Mouse (Mus musculus) cerebellum, adult 11-12 months (tissue): ENCODE data around the gene Eif3a.

Experiments
- DNase-seq: peaks from one replicate; pipeline ENCODE4 v3.0.0; 2022

Gene Eif3a

DNA sequence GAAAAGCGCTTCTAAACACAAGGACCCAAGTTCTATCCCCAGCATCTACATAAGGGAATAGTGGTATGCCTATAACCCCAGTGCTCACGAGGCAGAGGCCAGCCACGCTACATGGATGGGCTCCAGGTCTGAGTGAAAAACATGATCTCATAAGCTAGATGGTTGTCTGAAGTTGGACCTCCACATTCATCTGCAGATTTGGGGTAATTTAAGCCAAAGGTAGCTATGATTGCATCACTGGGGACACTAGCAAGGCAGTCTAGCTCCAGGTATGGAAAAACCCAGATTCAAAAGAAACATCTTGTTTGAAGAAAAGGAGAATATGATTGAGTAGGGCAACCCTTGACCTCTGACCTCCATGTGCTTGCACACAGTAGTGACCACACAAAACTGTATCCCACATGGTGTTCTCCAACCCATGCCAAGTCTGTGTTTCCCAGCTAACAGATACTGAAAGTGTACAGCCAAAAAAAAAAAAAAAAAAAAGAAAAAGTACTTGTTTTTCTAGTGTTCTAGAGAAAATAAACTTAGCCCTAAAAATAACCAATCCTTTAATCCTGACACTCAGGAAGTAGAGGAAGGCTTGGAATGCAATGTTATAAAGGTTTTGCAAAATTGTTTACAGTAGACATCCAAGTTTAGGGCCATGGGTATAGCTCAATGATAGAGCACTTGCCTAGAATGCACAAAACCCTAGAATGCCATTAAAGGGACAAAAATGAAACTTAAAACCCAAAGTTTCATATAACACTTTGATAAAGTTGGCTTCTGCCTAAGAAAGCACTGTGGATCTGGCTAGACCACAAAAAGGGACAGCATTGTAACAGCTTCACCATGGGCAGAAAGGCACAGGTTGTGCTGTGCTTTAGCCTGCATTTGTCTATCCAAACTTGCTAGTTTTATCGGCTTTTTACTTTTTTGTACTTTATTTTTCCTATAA lies 31.3 kb downstream of the Eif3a start:
- DNase-seq, result no peak

DNA sequence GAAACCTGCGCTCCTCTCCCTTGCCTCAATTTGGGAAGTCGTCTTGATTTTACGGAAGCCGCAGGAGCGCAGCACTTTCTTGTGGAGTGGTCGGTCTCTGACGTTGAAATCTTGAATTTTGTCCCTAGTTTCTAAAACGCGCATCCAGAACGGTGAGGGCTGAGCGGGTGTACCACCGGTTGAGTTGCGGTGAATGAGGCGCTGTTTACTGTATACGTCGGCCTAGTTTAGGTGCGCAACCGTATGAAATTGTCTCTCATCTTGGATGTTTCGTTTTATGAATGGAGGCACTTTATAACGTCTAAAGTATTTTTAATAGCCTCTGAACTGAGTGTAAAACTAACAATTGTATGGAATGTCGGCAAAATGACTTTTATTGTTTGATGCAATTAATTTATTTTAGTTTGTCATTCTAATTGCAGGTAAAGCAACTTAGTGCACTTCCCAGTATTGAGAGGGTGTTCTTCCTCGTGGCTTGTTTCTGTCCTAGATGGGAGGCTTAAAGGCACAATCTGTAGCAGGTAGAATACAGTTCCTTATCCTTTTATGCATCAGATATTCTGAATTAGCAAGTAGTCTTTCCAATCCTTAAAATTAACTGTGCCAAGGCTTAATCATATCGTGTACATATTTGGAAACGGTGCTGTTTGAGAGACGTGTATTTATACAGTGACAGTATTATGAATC lies 33.2 kb downstream of the Eif3a start:
- DNase-seq, result no peak

DNA sequence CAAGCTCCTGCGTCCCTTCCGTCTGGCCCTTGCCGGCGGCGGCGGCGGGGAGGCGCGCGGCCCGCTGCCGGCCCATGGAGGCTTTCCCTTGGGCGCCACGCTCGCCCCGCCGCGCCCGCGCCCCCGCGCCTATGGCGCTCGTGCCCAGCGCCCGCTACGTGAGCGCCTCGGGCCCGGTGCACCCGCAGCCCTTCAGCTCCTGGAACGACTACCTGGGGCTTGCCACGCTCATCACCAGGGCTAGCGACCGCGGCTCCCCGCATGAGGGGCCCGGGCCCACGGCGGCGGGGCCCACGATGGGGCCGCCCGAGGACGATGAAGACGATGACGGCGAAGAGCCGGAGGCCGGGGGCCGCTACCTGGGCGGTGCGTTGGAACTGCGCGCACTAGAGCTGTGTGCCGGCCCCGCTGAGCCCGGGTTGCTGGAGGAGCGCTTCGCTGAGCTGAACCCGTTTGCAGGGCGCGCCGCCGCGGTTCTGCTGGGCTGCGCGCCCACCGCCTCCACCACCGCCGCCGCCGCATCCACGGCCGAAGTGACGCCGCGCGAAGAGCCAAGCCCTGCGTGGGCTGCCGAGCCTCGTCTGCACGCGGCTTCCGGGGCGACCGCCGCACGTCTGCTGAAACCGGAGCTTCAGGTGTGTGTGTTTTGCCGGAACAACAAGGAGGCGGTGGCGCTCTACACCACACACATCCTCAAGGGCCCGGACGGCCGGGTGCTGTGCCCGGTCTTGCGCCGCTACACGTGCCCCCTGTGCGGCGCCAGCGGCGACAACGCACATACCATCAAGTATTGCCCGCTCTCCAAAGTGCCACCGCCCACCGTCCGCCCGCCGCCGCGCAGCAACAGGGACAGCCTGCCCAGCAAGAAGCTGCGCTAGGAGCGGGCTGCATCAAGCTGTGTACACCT lies 34.0 kb downstream of the Eif3a start:
- peak; percentile 69 for DNase-seq

DNA sequence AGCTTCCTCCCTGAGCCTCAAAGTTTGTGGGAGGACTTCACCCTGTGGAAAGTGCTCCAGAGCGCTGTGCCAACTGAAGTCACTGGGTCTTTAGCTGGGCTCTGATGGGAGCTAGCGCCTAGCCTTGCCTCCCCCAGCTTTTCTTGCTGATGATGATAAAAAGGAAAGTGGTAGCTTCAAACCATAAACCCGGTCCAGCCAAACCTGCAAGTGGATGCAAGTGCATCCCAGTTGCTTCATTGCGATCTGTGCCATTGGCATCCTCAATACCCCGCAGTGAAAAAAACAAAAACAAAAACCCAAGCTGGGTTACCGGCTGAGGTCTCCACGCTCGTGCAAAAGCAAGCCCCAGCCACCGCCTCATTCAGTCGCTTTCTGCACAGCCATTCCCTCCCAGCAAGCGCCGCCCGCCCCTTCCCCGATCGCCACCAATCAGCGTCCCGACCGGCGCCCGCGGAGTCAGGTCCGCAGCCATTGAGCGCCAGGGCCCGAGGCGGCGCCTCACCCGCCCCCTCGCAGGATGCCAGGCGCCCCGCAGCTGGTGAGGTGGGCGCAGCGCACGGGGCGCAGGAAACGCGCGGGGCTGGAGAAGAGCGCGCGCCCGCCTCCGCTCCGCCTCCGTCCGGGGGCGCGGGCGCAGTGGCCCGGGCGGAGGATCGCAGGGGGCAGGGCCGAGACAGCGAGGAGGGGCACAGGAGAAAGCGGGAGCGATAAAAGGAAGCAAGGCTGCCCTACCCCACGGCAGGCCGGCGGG lies 34.8 kb downstream of the Eif3a start, which contains the start of gene Nanos1:
TSS of gene Nanos1 (plus strand) at position 550 of the 754 bp plus-strand sequence.
- peak; percentile 90 for DNase-seq

DNA sequence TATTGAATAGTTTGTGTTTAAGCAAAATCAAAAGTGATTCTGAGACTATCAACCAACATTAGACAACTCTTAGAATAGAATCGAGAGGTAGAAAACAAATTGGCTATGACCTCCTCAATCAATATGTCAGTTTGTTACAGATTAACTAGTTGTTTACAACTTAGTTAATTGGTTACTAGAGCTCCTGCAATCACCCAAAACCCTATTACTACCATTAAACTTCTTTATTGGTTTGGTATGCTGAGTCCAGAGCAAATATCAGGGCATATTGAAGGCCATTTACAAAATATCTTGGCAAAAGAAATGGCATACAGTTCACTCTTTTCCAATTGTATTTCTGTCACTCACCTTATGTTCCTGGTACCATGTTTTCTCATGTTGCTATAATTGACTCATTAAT lies 42.7 kb downstream of the Eif3a start:
- no peak for DNase-seq

DNA sequence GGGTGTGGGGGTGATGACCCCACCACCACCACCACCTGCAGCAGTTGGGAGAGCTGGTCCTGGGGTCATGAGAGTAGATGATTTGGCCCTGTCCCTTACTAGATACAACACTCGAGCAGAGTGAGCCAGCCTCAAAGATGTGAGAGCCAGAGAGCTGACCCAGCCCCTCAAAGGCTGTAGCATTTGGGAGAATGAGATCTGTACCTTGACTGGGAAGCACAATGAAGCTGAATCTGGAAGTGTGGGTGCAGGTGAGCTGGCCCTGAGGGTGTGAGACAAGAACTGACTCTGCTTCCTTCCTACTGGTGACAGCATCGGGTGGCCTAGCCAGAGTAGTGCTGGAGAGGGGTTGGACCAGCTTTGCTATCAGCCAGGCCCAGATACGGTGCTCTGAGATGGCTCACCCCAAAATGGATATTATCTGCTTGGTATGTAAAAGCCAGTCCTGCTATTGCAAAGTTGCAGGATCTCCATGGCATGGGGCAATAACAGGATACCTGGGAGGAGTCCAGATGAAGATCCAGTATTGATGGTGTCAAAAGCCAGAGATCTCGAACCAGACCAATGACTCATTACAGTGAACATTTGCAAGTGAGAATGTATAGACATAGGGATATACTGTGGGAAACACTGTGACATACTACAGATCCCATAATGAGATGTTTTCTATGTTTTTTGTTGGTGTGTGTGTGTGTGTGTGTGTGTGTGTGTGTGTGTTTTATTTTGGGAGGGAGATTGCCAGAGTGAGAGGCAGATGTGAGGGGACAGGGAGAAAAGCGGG lies 46.5 kb downstream of the Eif3a start:
- no peak for DNase-seq

DNA sequence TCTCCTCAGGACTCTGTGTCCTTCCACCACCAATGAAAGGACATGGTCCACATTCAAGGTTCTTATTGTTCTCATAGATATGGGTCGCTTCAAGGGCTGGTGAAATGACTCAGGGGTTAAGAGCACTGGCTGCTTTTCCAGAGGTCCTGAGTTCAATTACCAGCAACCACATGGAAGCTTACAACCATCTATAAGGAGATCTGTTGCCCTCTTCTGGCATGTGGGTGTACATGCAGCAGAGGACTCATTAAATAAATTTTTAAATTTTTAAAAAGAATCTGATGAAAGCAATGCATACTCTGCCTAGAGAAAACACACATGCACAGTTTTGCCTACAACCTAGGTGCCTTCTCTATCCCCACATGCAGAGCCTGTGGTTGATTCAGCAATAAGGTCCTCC lies 49.9 kb downstream of the Eif3a start:
- DNase-seq, result no peak

DNA sequence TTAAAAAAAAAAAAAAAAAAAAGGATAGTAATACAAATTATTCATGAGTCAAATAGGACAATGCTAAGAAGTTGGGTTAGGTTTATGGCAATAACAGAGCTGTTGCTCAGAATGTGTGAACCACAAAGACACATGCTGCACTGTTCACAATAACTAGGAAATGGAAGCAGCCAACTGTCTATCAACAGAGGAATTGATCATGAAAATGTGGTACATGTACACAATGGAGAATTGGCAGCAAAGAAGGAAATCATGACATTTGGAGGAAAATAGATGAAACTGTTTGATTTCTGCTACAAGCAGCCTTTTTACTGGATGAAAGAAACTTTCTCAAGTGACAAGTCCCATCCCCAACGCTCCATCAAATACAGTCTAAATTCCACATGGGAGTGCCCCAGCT lies 58.5 kb downstream of the Eif3a start:
- no peak for DNase-seq

DNA sequence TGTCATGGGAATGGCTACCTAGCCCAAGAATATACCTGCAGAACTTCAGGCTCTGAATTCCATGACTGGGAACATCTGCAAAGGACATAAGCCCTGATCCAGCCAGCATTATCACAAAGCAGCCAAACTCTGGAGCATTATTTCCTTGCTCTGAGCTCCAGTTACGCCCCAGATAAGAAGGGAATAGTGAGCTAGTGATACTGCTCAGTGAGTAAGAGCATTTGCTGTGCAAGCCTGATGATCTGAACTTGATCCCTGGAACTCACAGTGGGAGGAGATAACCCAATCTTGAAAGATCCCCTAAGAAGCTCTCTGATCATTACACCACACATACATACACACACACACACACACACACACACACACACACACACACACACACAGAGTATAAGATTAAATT lies 59.2 kb downstream of the Eif3a start:
- no peak for DNase-seq

DNA sequence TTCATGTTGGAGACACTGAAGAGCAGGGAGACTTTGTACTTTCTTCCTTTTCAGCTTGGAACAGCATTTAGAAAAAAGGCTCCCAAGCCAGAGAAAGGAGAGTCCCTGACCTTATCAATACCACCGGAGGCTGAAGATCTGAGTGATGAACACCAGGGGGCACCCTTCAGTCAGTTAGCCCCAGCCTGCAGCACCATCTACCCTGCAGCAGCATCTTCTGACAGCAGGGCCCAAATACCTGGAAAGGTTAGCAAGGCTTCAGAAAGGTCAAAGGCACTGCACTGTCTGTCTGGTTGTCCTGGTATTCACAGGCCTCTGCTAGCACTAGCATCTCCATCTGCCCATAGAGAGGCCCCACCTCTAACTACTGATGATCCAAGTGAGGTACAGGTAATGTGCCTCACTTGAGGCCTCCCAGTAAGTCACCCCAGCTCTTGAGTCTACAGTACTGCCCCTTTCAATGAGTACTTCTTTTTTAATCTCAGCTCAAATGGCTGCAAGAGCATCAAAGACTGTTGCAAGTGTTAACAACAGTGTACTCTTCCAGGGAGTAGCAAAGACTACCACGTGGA lies 60.1 kb downstream of the Eif3a start:
- DNase-seq, result peak; percentile 28

DNA sequence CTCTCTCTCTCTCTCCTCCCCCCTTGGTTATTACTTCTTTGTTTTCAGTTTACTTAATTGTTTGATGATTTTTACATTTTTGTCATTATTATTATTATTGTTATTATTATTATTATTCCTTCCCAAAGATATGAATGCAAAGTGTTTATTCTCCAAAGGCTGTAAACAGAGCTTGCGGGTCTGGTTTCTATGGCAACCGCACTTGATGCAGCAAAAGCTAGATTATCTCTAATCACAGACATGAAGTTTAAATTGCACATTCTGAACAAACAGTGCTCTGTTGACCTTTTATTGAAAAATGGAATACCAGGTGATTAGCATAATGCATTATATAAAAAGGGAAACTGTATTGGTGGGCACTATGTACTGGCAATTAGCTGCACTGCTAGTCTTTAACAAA lies 74.1 kb downstream of the Eif3a start:
- DNase-seq, result no peak

DNA sequence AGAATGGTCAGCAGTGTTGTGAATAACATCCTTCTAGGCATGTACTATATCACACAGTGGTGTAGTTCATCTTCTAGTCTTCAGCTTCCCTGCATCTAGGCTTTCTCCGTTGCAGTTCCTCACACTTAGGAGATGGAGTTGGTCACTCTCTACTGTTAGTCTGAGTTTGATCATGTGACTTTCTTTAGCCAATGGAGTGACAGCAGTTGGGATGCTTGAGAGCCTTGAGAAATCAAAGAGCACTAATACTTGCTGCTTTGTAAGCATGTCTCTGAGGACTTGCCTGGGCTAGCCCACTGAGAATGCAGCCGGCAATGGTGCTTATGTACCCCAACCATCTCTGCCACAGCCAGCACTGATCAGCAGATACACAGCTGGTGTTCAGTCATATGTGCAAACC lies 77.9 kb downstream of the Eif3a start:
- no peak for DNase-seq
